Mouse (Mus musculus) stomach, embryonic 15.5 days (tissue): ENCODE data around the gene Ints14. TPM values are rescaled to one million over a fixed set of nuclear protein-coding genes. Genes with fewer than 3 reads are reported as not detected.
"Not testable (repeated sequence)": the region's sequence is repeated elsewhere in the genome, so short reads cannot be mapped to it uniquely, and the experiment has no call there.

Experiments
- ATAC-seq: fragments of 200-750 bp; cut with Nextera tagmentation; 2 replicates; pipeline ENCODE4 v1.8.0; 2017; ENCODE audit warnings: low read depth, moderate number of reproducible peaks, moderate TSS enrichment; ENCODE audit not compliant: insufficient read depth, low FRiP score
- H3K27ac ChIP-seq: fragments of 300-500 bp; sonication (generic); 2 replicates; pipeline ENCODE4 v1.5.1; 2015; ENCODE audit warnings: mild to moderate bottlenecking, inconsistent platforms
- H3K27me3 ChIP-seq: fragments of 300-500 bp; sonication (generic); replicated peaks from 2 replicates; pipeline ENCODE4 v1.6.1; 2015; ENCODE audit warnings: inconsistent platforms
- H3K36me3 ChIP-seq: fragments of 300-500 bp; sonication (generic); 2 replicates; pipeline ENCODE4 v1.6.1; 2015; ENCODE audit warnings: inconsistent platforms
- H3K4me1 ChIP-seq: fragments of 300-500 bp; sonication (generic); 2 replicates; pipeline ENCODE4 v1.6.1; 2015; ENCODE audit warnings: inconsistent platforms
- H3K4me2 ChIP-seq: fragments of 300-500 bp; sonication (generic); 2 replicates; pipeline ENCODE4 v1.6.1; 2015; ENCODE audit warnings: mild to moderate bottlenecking, inconsistent platforms
- H3K4me3 ChIP-seq: fragments of 300-500 bp; sonication (generic); replicated peaks from 2 replicates; pipeline ENCODE4 v1.5.1; 2015; ENCODE audit warnings: inconsistent platforms
- H3K9ac ChIP-seq: fragments of 300-500 bp; sonication (generic); 2 replicates; pipeline ENCODE4 v1.6.1; 2015; ENCODE audit warnings: inconsistent platforms
- H3K9me3 ChIP-seq: fragments of 300-500 bp; sonication (generic); 2 replicates; pipeline ENCODE4 v1.6.1; 2016; ENCODE audit warnings: inconsistent platforms
- WGBS: fragments of 180-500 bp; shearing (Covaris S2); methylation state at CpG from one replicate; pipeline ENCODE4 v1.1.7; 2015; 5-methylcytosine and 5-hydroxymethylcytosine counted together
- polyA plus RNA-seq: library from polyadenylated mRNA; unstranded; fragments of >200 nt; fragmentation: Nextera tagmentation; extraction: Ambion mirVana; gene quantifications from 2 replicates; pipeline ENCODE4 v1.2.1, GENCODE M21; 2015

Gene Ints14
- polyA plus RNA-seq, 1 experiment from 2014 or later = 41.5 TPM

GRCm38 (mm10) chr9:65021887-65022579, 61.3 kb downstream of the Ints14 start:
- no peaks in the 10 kb centered on the region for H3K36me3 ChIP-seq
- H3K27me3 ChIP-seq = no peaks in the 10 kb centered on the region
- peak overlapping the region; percentile 85 for H3K4me2 ChIP-seq
- H3K4me1 ChIP-seq = peaks cover 4% of the 10 kb centered on the region
- WGBS = 20% methylated on average over 9 of the region's 9 CpGs
- H3K9ac ChIP-seq = 0 out of 2 replicates have a peak overlapping the region, but pooled peaks have one; percentile 14
- ATAC-seq = peak; percentile 15; the same call in 1 of the 2 replicates
- peak overlapping the region; percentile 82 for H3K27ac ChIP-seq
- H3K9me3 ChIP-seq = no peaks in the 10 kb centered on the region
- H3K4me3 ChIP-seq = peak overlapping the region; percentile 91

GRCm38 (mm10) chr9:65022580-65023135, 62.0 kb downstream of the Ints14 start:
- Histone ChIP-seq H3K27ac (no peak overlapping the region), H3K36me3 (no peaks in the 10 kb centered on the region), H3K4me3 (no peak overlapping the region), H3K4me2 (no peak overlapping the region), H3K4me1 (peaks cover 4% of the 10 kb centered on the region), H3K9me3 (no peaks in the 10 kb centered on the region), H3K27me3 (no peaks in the 10 kb centered on the region), H3K9ac (no peak overlapping the region)
- 56% methylated on average over 4 of the region's 4 CpGs for WGBS
- ATAC-seq = no peak

DNA sequence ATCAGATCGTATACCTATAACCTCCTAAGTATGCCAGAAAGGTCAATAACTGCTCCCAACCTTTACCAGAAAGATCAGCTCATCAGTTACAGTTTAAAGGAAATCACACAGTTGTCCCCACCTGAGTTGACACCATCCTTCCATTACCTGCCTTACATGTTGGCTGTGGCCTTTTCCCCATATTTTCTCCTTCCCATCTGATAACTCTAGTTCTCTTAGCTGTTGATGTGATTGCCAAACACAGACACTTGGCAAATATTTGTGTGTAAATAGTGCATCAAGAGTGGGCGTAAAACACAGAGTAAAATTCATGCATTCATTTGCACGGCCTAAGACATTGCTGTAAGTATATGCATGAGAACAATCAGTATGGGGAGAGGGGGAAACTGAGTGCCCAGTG, 62.7 kb downstream of the Ints14 start:
- ATAC-seq = no peak
- Histone ChIP-seq H3K4me3 (no peak overlapping the region), H3K9ac (no peak overlapping the region), H3K4me2 (no peak overlapping the region), H3K4me1 (peaks cover 4% of the 10 kb centered on the region), H3K9me3 (no peaks in the 10 kb centered on the region), H3K27ac (no peak overlapping the region), H3K27me3 (no peaks in the 10 kb centered on the region), H3K36me3 (no peaks in the 10 kb centered on the region)
- 79% methylated on average over 3 of the region's 3 CpGs for WGBS

GRCm38 (mm10) chr9:65027241-65027640, 66.5 kb downstream of the Ints14 start:
- no peak overlapping the region for H3K9ac ChIP-seq
- WGBS = 81% methylated on average over 7 of the region's 7 CpGs
- ATAC-seq = no peak
- H3K9me3 ChIP-seq = no peaks in the 10 kb centered on the region
- peaks cover 4% of the 10 kb centered on the region; the same call in 1 of the 2 replicates for H3K4me1 ChIP-seq
- H3K36me3 ChIP-seq = no peaks in the 10 kb centered on the region
- no peak overlapping the region for H3K27ac ChIP-seq
- H3K4me2 ChIP-seq = no peak overlapping the region
- no peaks in the 10 kb centered on the region for H3K27me3 ChIP-seq
- no peak overlapping the region for H3K4me3 ChIP-seq

DNA sequence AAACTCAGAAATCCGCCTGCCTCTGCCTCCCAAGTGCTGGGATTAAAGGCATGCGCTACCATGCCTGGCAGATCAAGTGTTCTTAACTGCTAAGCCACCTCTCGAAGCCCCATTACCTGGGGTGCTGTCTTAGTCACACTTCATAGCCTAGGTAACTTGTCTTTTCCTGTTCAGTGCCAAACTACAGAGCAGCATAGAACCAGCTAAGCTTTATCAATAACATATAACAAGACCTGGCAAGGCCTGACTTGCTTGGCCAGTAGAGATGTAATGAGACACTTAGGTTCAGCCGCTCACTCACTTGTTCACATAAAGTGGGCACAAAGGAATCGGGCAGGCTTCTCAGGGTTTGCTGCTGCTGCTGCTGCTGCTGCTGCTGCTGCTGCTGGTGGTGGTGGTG, 67.6 kb downstream of the Ints14 start:
- Histone ChIP-seq H3K9ac (no peak overlapping the region), H3K36me3 (no peaks in the 10 kb centered on the region), H3K4me1 (peaks cover 6% of the 10 kb centered on the region), H3K27me3 (no peaks in the 10 kb centered on the region), H3K4me3 (no peak overlapping the region), H3K9me3 (no peaks in the 10 kb centered on the region), H3K4me2 (no peak overlapping the region), H3K27ac (no peak overlapping the region)
- ATAC-seq = no peak
- WGBS = 84% methylated on average over 5 of the region's 5 CpGs

DNA sequence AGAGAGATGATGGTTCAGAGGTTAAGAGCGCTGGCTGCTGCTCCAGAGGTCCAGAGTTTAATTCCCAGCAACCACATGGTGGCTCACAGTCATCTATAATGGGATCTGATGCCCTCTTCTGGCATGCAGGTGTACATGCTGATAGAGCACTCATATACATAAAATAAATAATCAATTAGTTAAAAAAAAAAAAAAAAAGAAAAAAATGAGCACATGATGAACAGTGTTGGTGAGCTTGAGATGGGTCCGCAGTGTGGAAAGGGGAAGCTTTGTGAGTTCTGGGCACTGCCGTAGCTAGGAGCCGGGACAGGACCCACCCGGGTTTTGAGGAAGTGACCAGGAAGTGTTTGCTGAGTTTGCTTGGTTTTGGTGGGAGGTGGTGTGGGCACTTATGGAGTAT, 70.7 kb downstream of the Ints14 start:
- H3K27ac ChIP-seq, H3K4me1 ChIP-seq, H3K9me3 ChIP-seq, H3K27me3 ChIP-seq, H3K9ac ChIP-seq, H3K36me3 ChIP-seq, H3K4me2 ChIP-seq, H3K4me3 ChIP-seq, ATAC-seq: not testable (repeated sequence)
- WGBS = 62% methylated on average over 5 of the region's 5 CpGs

DNA sequence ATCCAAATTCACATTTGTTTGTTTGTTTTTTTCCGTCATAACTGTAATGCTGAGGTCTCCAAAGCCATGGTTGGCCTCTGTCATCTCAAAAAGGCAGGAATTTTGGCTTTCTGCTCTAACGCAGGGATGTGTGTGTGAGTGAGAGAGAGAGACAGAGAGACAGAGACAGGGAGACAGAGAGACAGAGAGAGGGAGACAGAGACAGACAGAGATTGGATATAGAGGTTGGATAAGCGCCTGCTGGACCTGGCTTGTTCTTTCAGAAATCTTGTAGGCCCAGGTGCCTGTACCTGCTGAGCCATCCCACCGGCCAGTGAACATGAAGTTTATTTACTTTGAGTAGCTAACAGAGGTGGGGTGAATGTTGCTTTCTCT, 71.2 kb downstream of the Ints14 start:
- H3K36me3 ChIP-seq = 0 out of 2 replicates have a peak, but pooled peaks cover under 1% of the 10 kb centered on the region
- ATAC-seq = no peak
- H3K4me1 ChIP-seq = peaks cover 6% of the 10 kb centered on the region
- no peaks in the 10 kb centered on the region for H3K27me3 ChIP-seq
- no peak overlapping the region for H3K9ac ChIP-seq
- H3K4me2 ChIP-seq = peak overlapping the region; percentile 43
- H3K27ac ChIP-seq = 0 out of 2 replicates have a peak overlapping the region, but pooled peaks have one; percentile 7
- H3K9me3 ChIP-seq = no peaks in the 10 kb centered on the region
- peak overlapping the region; percentile 87 for H3K4me3 ChIP-seq
- 27% methylated on average over 4 of the region's 4 CpGs for WGBS

- Histone ChIP-seq H3K27ac (peak within 1 kb of the TSS; percentile 85), H3K4me3 (peak within 1 kb of the TSS; percentile 87), H3K4me2 (peak within 1 kb of the TSS; percentile 68), H3K4me1 (peaks cover 6% of the 10 kb centered on the region), H3K9me3 (no peaks in the 10 kb centered on the region), H3K36me3 (peaks cover 3% of the 10 kb centered on the region; the same call in 1 of the 2 replicates), H3K27me3 (no peaks in the 10 kb centered on the region), H3K9ac (peak within 1 kb of the TSS; percentile 95)
- under 1% methylated on average over 81 of the region's 85 CpGs for WGBS
- peak; percentile 92 for ATAC-seq
These were observed 71.8 kb downstream of the Ints14 start, which contains the start of gene Dpp8 for GRCm38 (mm10) chr9:65032269-65033108. Gene Dpp8, plus strand, starts transcription at chr9:65032414.

DNA sequence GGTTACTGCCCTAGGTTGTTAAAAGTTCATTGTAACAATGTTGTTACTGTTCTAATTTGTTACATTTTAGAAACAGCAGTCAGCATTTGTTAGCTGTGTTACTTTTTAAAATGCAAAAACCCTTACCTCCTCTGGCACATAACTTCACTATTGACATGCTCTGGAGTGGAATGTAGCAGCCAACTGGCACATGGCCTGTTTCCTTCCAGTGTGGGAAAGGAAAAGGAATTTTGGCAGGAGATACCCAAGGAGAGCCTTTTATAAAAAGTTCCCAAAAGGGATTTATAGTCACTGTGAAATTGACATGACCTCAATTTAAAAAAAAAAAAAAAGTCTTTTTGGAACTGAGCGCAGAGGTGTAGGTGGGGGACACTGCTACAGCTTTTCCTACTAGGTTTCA, 75.8 kb downstream of the Ints14 start:
- WGBS = 97% methylated on average over 1 of the region's 1 CpGs

More for the DNA sequence above, 75.8 kb downstream of the Ints14 start:
- Histone ChIP-seq H3K27ac (0 out of 2 replicates have a peak overlapping the region, but pooled peaks have one; percentile 26), H3K9me3 (no peaks in the 10 kb centered on the region), H3K27me3 (no peaks in the 10 kb centered on the region), H3K4me2 (no peak overlapping the region), H3K9ac (no peak overlapping the region), H3K36me3 (peaks cover 14% of the 10 kb centered on the region), H3K4me1 (peaks cover 6% of the 10 kb centered on the region), H3K4me3 (no peak overlapping the region)
- no peak for ATAC-seq
